Mouse (Mus musculus): ENCODE data around the gene Cox19.

DNA sequence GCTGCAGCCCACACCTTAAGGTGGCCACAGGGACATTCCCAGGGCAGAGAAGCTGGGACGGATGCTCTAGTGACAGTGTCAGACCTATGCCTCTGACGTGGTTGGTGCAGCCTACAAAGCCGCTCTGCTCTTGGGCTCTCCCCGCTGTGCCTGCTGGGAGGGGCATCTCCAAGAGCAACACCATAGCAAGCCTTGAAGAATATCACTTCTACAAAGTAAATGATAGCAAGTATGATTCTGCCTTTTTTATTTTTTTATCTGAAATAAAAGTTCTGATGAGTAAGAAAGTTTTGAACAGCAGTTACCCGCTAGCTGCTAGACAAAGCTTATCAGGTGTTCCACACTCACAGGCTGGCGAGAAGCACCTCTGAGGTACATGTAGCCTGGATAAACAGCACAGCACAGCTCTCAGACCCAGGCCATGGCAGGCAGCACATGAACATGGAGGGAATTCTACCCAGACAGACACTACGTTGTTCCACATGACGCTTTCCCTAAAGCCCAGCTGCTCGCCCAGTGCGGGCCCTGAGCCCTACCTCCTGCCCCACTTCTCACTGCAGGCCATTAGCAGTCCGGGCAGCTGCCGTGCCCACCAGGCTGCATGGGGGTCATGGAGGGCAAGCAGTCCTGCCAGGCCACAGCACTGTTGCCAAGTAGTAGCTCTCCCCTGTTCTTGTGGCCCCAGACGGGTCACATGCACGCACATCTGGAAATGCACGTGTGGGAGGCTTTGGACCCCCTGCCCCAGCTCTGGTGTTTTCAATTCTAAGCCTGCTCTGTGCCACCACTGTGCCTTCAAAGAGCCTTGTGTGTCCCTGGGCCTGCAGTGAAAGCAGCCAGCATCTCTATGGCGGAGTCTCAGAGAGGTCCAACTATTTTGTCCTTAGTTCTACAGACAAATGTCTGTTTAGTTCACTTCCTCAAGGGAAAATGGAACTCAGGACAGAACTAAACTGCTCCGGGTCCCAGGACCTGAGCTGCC lies 37.8 kb upstream of the Cox19 start:
- TF ChIP-seq CTCF (IDR thresholded peaks at IDR 0.05; ENCODE audit: extremely low read depth, insufficient read depth, low read length) (no peak), POLR2A (IDR thresholded peaks at IDR 0.05; ENCODE audit: extremely low read depth, insufficient read depth, low read length) (no peak)
